Mouse (Mus musculus): Measurements from ENCODE around the gene Rxrb. TPM values are rescaled to one million over a fixed set of nuclear protein-coding genes. Genes with fewer than 3 reads are reported as not detected.
A peak's percentile ranks its signal among the peaks of the same experiment; 100 is the strongest.

The Rxrb gene
- polyA plus RNA-seq, 1 experiment from 2014 or later = 53.0 TPM

DNA sequence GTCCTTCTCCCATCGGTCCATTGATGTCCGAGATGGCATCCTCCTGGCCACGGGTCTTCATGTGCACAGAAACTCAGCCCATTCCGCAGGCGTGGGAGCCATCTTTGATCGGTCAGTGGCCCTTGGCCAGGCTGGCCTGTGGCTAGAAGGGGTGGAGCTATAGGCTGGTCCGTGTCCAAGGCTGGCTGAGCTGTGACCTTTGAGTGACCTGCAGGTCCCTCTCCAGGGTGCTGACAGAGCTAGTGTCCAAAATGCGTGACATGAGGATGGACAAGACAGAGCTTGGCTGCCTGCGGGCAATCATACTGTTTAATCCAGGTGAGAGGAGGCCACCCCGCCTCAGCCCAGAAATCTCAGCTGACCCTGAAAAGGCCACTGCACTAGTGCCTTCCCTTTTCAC lies 5.0 kb downstream of the Rxrb start:
- no peaks in the 10 kb centered on the region for H3K9me3 ChIP-seq (replicated peaks)
- H3K9ac ChIP-seq = no peak overlapping the region
- 75% methylated on average over 10 of the region's 10 CpGs for WGBS
- H3K4me2 ChIP-seq = no peak overlapping the region
- H3K36me3 ChIP-seq = peaks cover 41% of the 10 kb centered on the region
- ATAC-seq (replicated peaks; ENCODE audit: low FRiP score) = no peak
- H3K27me3 ChIP-seq = peaks cover 37% of the 10 kb centered on the region
- no peak overlapping the region for H3K4me3 ChIP-seq (replicated peaks)
- no peak overlapping the region for H3K27ac ChIP-seq
- peaks cover 49% of the 10 kb centered on the region for H3K4me1 ChIP-seq

DNA sequence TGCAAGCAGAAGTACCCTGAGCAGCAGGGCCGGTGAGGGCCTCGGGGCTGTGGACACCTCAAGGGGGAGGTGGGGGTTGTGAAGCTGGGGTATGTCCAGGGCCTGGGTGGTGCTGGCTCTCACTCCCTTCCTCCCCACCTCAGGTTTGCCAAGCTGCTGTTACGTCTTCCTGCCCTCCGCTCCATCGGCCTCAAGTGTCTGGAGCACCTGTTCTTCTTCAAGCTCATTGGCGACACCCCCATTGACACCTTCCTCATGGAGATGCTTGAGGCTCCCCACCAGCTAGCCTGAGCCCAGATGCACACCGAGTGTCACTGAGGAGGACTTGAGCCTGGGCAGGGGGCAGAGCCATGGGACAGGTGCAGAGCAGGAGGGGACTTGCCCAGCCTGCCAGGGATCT lies 5.6 kb downstream of the Rxrb start:
- Histone ChIP-seq H3K27ac (no peak overlapping the region), H3K36me3 (peaks cover 41% of the 10 kb centered on the region), H3K4me2 (no peak overlapping the region), H3K27me3 (peaks cover 38% of the 10 kb centered on the region), H3K4me3 (replicated peaks) (no peak overlapping the region), H3K9me3 (replicated peaks) (no peaks in the 10 kb centered on the region), H3K9ac (no peak overlapping the region), H3K4me1 (peaks cover 55% of the 10 kb centered on the region)
- no peak for ATAC-seq (replicated peaks; ENCODE audit: low FRiP score)
- WGBS = 86% methylated on average over 7 of the region's 7 CpGs

DNA sequence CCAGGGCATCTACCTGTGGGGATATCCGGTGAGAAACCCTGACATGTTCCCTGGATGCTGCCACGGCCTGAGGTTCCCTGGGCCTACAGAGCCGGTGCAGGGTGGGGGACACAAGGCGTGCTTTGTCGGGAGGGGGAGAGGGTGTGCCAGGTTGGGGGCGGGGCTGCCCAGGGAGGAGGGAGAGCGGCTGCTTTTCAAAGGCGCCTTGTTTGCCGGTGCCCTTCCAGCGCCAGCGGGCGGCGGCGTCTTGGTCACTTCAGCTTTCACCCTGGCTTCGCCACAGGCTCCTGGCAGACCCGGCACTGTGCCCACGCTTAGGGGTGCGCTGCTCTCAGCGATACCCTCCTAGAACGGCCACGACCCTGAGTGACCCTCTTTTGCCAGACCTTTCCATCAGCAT lies 6.8 kb downstream of the Rxrb start:
- peak overlapping the region; percentile 57 for H3K4me2 ChIP-seq
- H3K9ac ChIP-seq = peak overlapping the region; percentile 19; the same call in 1 of the 2 replicates
- peaks cover 47% of the 10 kb centered on the region for H3K4me1 ChIP-seq
- peak overlapping the region; percentile 27 for H3K4me3 ChIP-seq (replicated peaks)
- ATAC-seq (replicated peaks; ENCODE audit: low FRiP score) = peak; percentile 7; the same call in 1 of the 2 replicates
- H3K36me3 ChIP-seq = peaks cover 41% of the 10 kb centered on the region
- H3K27ac ChIP-seq = no peak overlapping the region
- 14% methylated on average over 18 of the region's 21 CpGs for WGBS
- H3K27me3 ChIP-seq = peaks cover 42% of the 10 kb centered on the region
- no peaks in the 10 kb centered on the region for H3K9me3 ChIP-seq (replicated peaks)

DNA sequence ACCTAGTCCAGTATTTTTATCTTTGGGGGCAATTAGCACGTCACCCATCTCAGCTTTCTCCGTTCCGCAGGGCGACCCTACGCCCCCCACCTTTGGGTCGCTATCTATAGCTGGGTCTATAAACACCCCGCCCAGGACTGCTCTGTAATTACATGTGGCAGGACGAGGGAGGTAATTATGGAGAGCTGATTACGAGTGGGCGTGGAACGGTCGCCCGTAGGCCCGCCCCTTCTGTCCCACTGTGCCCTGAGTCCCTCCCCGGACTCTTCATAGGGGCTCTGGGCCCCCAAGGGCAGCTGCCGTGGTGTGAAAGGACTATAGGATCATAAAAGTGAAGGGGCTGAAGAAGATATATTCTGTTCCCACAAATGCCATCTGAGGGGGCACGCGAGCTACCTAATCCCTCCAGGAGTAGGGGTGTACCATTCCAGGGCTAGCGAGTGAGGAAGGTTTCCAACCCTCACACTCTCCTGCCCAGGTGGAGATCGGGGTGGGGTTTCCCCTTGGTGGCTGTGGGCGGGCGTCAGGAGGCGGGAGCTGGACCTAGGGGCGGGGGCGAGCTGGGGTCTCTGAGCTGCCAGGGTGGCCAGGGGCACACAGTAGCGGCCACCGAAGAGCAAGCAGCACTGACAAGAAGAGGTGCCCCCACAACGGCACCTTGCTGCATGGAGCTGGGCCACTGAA lies 7.4 kb downstream of the Rxrb start, which contains the start of gene Col11a2:
Gene Col11a2, plus strand, starts transcription at position 560 of the 684 bp plus-strand sequence.
- WGBS = 4% methylated on average over 28 of the region's 28 CpGs
- peak; percentile 38 for ATAC-seq (replicated peaks; ENCODE audit: low FRiP score)
- no peak within 1 kb of the TSS for H3K27ac ChIP-seq

DNA sequence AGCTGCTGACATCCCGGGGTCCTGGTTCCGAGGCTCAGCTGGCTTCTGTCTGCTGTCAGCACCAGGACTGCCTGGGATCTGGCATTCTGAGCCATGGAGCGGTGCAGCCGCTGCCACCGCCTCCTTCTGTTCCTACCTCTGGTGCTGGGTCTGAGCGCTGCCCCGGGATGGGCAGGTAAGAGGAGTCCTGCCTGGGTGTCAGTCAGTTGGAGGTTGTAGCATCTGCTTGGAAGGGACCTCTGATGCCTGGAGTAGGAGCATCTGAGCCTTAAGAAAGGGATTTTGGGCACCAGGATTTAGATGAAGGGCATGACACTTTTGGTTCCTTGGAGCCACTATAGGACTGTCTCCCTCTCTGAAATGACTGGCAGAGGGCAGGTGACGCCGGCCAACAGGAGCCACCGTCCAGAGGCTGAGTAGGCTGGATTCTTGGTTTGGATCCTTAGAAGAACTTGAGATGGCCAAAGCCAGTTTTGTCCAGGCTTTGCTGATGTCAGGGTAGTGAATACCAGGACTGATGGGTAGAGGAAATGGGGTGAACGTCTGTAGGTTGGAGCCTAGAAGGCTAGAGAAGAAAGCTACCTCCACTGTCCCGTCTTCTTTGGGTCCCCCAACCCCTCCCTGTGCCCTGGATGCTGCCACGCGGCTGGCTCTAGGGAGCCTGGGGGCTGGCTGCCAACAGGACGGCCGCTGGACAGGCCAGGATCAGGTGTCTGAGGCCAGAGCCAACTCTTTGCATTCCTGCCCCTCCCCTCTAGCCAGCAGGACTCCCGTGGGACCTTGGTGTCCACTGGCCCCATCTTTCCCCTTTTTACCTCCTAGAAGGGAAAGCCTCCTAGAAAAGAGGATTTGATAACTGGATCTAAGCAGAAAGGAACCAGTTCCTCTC lies 8.2 kb downstream of the Rxrb start:
- Histone ChIP-seq H3K36me3 (peaks cover 31% of the 10 kb centered on the region), H3K9ac (no peak overlapping the region), H3K4me1 (peaks cover 45% of the 10 kb centered on the region), H3K4me2 (peak overlapping the region; percentile 57), H3K9me3 (replicated peaks) (no peaks in the 10 kb centered on the region), H3K27me3 (peaks cover 42% of the 10 kb centered on the region), H3K4me3 (replicated peaks) (peak overlapping the region; percentile 27), H3K27ac (no peak overlapping the region)
- WGBS = 20% methylated on average over 17 of the region's 17 CpGs
- no peak for ATAC-seq (replicated peaks; ENCODE audit: low FRiP score)

More for the DNA sequence above, 7.4 kb downstream of the Rxrb start, which contains the start of gene Col11a2:
- Histone ChIP-seq H3K4me3 (replicated peaks) (peak within 1 kb of the TSS; percentile 27), H3K27me3 (peaks cover 42% of the 10 kb centered on the region), H3K36me3 (peaks cover 39% of the 10 kb centered on the region), H3K9me3 (replicated peaks) (no peaks in the 10 kb centered on the region), H3K4me2 (peak within 1 kb of the TSS; percentile 57), H3K4me1 (peaks cover 45% of the 10 kb centered on the region), H3K9ac (peak within 1 kb of the TSS; percentile 19; the same call in 1 of the 2 replicates)

DNA sequence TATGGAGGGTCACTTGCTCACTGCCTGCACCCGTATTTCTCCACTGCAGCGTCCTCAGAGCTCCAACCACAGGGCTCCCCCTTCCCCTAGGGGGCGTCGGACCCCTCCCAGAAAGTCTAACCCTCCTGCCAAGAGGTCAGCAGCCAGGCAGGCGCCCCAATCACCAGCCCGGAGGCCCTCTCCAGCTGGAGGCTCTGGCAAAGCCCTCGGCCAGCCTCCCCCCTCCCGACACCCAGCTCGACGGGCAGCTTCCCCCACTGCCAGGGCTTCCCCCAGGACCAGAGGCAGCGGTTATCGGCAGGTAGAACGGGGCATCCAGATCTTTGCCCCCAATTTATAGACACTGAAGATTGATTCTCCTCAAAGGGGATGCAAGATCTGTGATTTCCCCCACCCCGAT lies 14.3 kb downstream of the Rxrb start:
- Histone ChIP-seq H3K27ac (no peak overlapping the region), H3K4me1 (peaks cover 16% of the 10 kb centered on the region), H3K9me3 (replicated peaks) (peaks cover 10% of the 10 kb centered on the region; the same call in 1 of the 2 replicates), H3K9ac (no peak overlapping the region), H3K27me3 (0 out of 2 replicates have a peak, but pooled peaks cover 13% of the 10 kb centered on the region), H3K4me3 (replicated peaks) (no peak overlapping the region), H3K4me2 (no peak overlapping the region), H3K36me3 (no peaks in the 10 kb centered on the region)
- 83% methylated on average over 14 of the region's 14 CpGs for WGBS
- no peak for ATAC-seq (replicated peaks; ENCODE audit: low FRiP score)

DNA sequence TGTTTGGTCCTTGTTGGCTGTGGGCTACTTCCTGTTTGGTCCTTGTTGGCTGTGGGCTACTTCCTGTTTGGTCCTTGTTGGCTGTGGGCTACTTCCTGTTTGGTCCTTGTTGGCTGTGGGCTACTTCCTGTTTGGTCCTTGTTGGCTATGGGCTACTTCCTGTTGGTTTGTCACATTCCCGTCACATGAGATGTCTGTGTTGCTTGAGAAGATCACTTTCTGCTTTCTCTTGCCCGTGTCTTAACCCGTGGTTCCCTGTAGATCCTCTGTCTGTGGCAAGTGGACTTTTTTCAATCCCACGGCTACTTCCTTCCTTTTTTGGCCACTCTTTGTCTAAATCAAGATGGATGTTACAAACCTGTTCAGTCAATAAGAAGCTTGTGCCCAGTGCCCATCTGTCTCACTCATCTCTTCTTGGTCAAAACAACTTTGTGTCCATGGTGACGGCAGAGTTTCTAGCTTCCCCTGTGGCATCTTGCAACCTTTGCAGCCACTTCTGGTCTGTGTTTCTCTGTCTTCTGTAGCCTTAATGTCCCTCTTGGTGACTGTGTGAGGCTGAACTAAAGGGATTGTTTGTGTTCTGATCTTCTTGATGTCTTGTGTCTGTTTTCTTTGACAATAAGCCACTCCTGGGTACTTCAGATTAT lies 15.9 kb downstream of the Rxrb start:
- no peaks in the 10 kb centered on the region for H3K4me1 ChIP-seq
- no peak overlapping the region for H3K4me3 ChIP-seq (replicated peaks)
- WGBS = 94% methylated on average over 5 of the region's 5 CpGs
- 0 out of 2 replicates have a peak, but pooled peaks cover 4% of the 10 kb centered on the region for H3K27me3 ChIP-seq
- H3K36me3 ChIP-seq = no peaks in the 10 kb centered on the region
- no peak overlapping the region for H3K9ac ChIP-seq
- H3K27ac ChIP-seq = no peak overlapping the region
- no peak for ATAC-seq (replicated peaks; ENCODE audit: low FRiP score)
- peaks cover 10% of the 10 kb centered on the region; the same call in 1 of the 2 replicates for H3K9me3 ChIP-seq (replicated peaks)
- no peak overlapping the region for H3K4me2 ChIP-seq

DNA sequence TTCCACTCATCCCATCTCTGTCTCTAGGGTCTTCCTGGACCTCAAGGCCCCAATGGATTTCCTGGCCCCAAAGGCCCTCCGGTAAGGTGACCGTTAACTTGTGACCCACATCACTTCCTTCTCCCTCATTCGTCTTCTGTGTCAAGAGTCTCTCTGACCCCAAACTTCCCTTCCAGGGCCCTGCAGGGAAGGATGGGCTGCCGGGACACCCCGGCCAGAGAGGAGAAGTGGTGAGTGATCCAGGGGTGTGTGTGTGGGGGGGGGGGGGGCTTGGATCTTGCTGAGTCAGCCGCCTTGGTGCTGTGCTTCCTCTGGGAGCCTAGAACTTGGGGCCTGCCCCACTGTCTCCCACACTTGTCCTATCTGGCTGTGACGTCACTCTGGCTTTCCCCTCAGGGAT lies 25.6 kb downstream of the Rxrb start:
- Histone ChIP-seq H3K9ac (no peak overlapping the region), H3K4me3 (replicated peaks) (no peak overlapping the region), H3K36me3 (no peaks in the 10 kb centered on the region), H3K9me3 (replicated peaks) (no peaks in the 10 kb centered on the region), H3K4me1 (peaks cover 14% of the 10 kb centered on the region), H3K27ac (no peak overlapping the region), H3K27me3 (no peaks in the 10 kb centered on the region), H3K4me2 (no peak overlapping the region)
- 51% methylated on average over 7 of the region's 7 CpGs for WGBS
- ATAC-seq (replicated peaks; ENCODE audit: low FRiP score) = no peak

DNA sequence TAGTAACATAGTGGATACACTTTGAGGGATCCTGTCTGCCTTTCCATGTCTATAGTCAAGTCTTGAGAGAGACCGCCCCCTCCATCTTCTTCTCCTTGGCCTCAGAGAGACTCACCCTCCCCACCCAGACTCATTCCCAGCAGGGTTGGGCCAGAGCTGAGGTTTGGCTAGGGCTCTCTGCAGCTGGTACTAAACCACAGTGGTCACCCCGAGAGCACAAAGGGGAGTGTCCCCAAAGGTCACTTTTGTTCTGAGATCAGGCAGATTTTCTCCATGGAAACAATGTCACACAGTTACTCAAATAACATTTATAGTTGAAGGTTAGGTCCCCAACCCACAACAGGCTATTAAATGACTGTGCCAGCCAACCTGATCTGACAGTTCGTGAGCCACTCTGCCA lies 37.3 kb downstream of the Rxrb start:
- H3K27me3 ChIP-seq = no peaks in the 10 kb centered on the region
- 37% methylated on average over 3 of the region's 3 CpGs for WGBS
- H3K9ac ChIP-seq = no peak overlapping the region
- H3K27ac ChIP-seq = no peak overlapping the region
- no peak overlapping the region for H3K4me3 ChIP-seq (replicated peaks)
- H3K36me3 ChIP-seq = no peaks in the 10 kb centered on the region
- no peak overlapping the region for H3K4me2 ChIP-seq
- ATAC-seq (replicated peaks; ENCODE audit: low FRiP score) = no peak; the same call in 1 of the 2 replicates
- no peaks in the 10 kb centered on the region for H3K9me3 ChIP-seq (replicated peaks)
- no peaks in the 10 kb centered on the region for H3K4me1 ChIP-seq

DNA sequence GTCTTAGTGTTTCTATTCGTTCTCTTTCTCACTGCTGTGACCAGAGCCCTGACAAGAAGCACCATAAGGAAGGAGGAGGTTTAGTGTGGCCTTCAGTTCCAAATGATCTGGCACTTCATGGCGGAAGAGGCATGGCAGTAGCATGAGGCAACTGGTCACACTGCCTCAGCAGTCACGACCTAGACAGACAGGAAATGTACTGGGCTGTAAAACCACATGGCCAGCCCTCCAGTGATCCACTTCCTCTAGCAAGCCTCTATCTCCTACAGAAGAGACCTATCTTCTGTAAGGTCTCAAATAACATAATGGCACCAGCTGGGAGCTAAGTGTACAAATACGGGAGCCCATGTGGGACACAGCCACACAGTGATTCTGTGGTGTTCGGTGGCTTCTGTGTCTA lies 40.5 kb downstream of the Rxrb start:
- Histone ChIP-seq H3K4me3 (replicated peaks) (no peak overlapping the region), H3K9ac (no peak overlapping the region), H3K27me3 (peaks cover 16% of the 10 kb centered on the region), H3K27ac (no peak overlapping the region), H3K4me1 (0 out of 2 replicates have a peak, but pooled peaks cover 4% of the 10 kb centered on the region), H3K36me3 (no peaks in the 10 kb centered on the region), H3K4me2 (no peak overlapping the region), H3K9me3 (replicated peaks) (no peaks in the 10 kb centered on the region)
- 68% methylated on average over 5 of the region's 5 CpGs for WGBS
- ATAC-seq (replicated peaks; ENCODE audit: low FRiP score) = no peak

DNA sequence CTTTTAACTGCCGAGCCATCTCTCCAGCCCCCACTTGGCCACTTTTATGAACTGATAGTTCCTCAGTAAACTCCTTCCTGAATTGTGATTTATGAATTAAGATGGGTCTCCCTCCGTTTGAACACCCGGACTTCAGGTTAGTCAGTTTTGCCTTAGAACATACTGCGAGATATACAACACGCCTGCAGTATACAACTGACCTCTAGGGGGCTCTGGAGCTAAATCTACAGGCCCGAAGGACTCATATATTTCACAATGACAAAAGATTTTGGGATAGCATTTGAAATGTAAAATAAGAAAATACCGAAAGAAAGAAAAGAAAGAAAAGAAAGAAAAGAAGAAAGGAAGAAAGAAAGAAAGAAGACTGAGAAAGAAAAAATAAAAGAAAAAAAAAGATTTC lies 43.7 kb downstream of the Rxrb start:
- ATAC-seq (replicated peaks; ENCODE audit: low FRiP score) = no peak
- H3K4me2 ChIP-seq = no peak overlapping the region
- 41% methylated on average over 7 of the region's 7 CpGs for WGBS
- no peaks in the 10 kb centered on the region for H3K9me3 ChIP-seq (replicated peaks)
- H3K27ac ChIP-seq = no peak overlapping the region
- H3K27me3 ChIP-seq = peaks cover 20% of the 10 kb centered on the region
- H3K4me3 ChIP-seq (replicated peaks) = no peak overlapping the region
- 0 out of 2 replicates have a peak, but pooled peaks cover 4% of the 10 kb centered on the region for H3K4me1 ChIP-seq
- no peaks in the 10 kb centered on the region for H3K36me3 ChIP-seq
- H3K9ac ChIP-seq = no peak overlapping the region
